Mouse (Mus musculus) MEL (cell line): ENCODE results near the gene Nap1l1. TPM values are rescaled to one million over a fixed set of nuclear protein-coding genes. Genes with fewer than 3 reads are reported as not detected.
A peak's percentile ranks its signal among the peaks of the same experiment; 100 is the strongest.

ENCODE experiments used
- DNase-seq: peaks from one replicate; pipeline ENCODE4 v3.0.0; 2011; ENCODE audit warnings: low read depth, low spot score
- H3K27ac ChIP-seq: 2 replicates; pipeline ENCODE4 v1.5.1; 2012; ENCODE audit warnings: low read depth, mild to moderate bottlenecking, control low read depth, low read length, moderate library complexity; ENCODE audit not compliant: control insufficient read depth
- H3K27me3 ChIP-seq, 2 experiments: fragments of 150-350 bp in 1 of 2; sonication (generic) in 1 of 2; 2 replicates each; pipeline ENCODE4 v1.6.1; 2012; ENCODE audit warnings: low read length in 2 of 2, mild to moderate bottlenecking in 2 of 2, improper control_type of control experiment in 1 of 2, moderate library complexity in 1 of 2; ENCODE audit not compliant: insufficient read depth in 2 of 2, control insufficient read depth in 1 of 2
- H3K36me3 ChIP-seq, 2 experiments: 2 replicates each; pipeline ENCODE4 v1.6.1; 2012 to 2014; ENCODE audit warnings: low read length in 2 of 2, improper control_type of control experiment in 1 of 2, inconsistent platforms in 1 of 2, mild to moderate bottlenecking in 1 of 2; ENCODE audit not compliant: insufficient read depth in 2 of 2, control insufficient read depth in 1 of 2
- H3K4me1 ChIP-seq, 2 experiments: fragments of 150-350 bp in 1 of 2; sonication (generic) in 1 of 2; 2 replicates each; pipeline ENCODE4 v1.6.1; 2012; ENCODE audit warnings: low read length in 2 of 2, improper control_type of control experiment in 1 of 2, mild to moderate bottlenecking in 1 of 2; ENCODE audit not compliant: insufficient read depth in 2 of 2, control insufficient read depth in 1 of 2
- H3K4me3 ChIP-seq, 2 experiments: fragments of 150-350 bp in 1 of 2; sonication (generic) in 1 of 2; 2 replicates each; pipeline ENCODE4 v1.5.1; 2012; ENCODE audit warnings: low read depth in 2 of 2, low read length in 2 of 2, mild to moderate bottlenecking in 2 of 2, moderate library complexity in 2 of 2, control low read depth in 1 of 2, improper control_type of control experiment in 1 of 2; ENCODE audit not compliant: control insufficient read depth in 1 of 2, insufficient read depth in 1 of 2
- H3K79me2 ChIP-seq: 2 replicates; pipeline ENCODE4 v1.6.1; 2012; ENCODE audit warnings: mild to moderate bottlenecking, low read length, moderate library complexity; ENCODE audit not compliant: control insufficient read depth, poor library complexity, insufficient read depth
- H3K9ac ChIP-seq: 2 replicates; pipeline ENCODE4 v1.6.1; 2012; ENCODE audit warnings: low read depth, mild to moderate bottlenecking, control low read depth, low read length, moderate library complexity; ENCODE audit not compliant: control insufficient read depth, poor library complexity, severe bottlenecking
- H3K9me3 ChIP-seq: fragments of 150-350 bp; sonication (generic); replicated peaks from 2 replicates; pipeline ENCODE4 v1.6.1; 2012; ENCODE audit warnings: mild to moderate bottlenecking, low read length, improper control_type of control experiment, moderate library complexity; ENCODE audit not compliant: insufficient read depth
- BHLHE40 ChIP-seq: IDR thresholded peaks from 2 replicates; pipeline ENCODE4 v1.6.1; 2012; ENCODE audit warnings: low read depth, mild to moderate bottlenecking, inconsistent platforms, low read length, improper control_type of control experiment, borderline replicate concordance
- CHD1 ChIP-seq: IDR thresholded peaks from 2 replicates; pipeline ENCODE4 v1.6.1; 2012; ENCODE audit warnings: low read depth, mild to moderate bottlenecking, inconsistent platforms, low read length, improper control_type of control experiment
- CHD2 ChIP-seq: IDR thresholded peaks from 2 replicates; pipeline ENCODE4 v1.6.1; 2011; ENCODE audit warnings: low read length, improper control_type of control experiment
- E2F4 ChIP-seq: IDR thresholded peaks from 2 replicates; pipeline ENCODE4 v1.6.1; 2011; ENCODE audit warnings: low read depth, low read length, improper control_type of control experiment, borderline replicate concordance
- ELF1 ChIP-seq: IDR thresholded peaks from 2 replicates; pipeline ENCODE4 v1.6.1; 2014; ENCODE audit warnings: low read depth, mild to moderate bottlenecking, inconsistent platforms, low read length, improper control_type of control experiment, moderate library complexity
- EP300 ChIP-seq, 2 experiments: IDR thresholded peaks; 2 replicates each; pipeline ENCODE4 v1.6.1; 2011; ENCODE audit warnings: improper control_type of control experiment in 2 of 2, low read length in 2 of 2, low read depth in 1 of 2, mild to moderate bottlenecking in 1 of 2
- ETS1 ChIP-seq: IDR thresholded peaks from 2 replicates; pipeline ENCODE4 v1.6.1; 2012; ENCODE audit warnings: low read depth, mild to moderate bottlenecking, inconsistent platforms, low read length, improper control_type of control experiment, moderate library complexity
- GATA1 ChIP-seq: IDR thresholded peaks from 2 replicates; pipeline ENCODE4 v1.6.1; 2011; ENCODE audit warnings: low read depth, low read length, improper control_type of control experiment
- HCFC1 ChIP-seq: IDR thresholded peaks from 2 replicates; pipeline ENCODE4 v1.6.1; 2012; ENCODE audit warnings: low read depth, mild to moderate bottlenecking, inconsistent platforms, low read length, improper control_type of control experiment, moderate library complexity
- JUND ChIP-seq: IDR thresholded peaks from 2 replicates; pipeline ENCODE4 v1.6.1; 2011; ENCODE audit warnings: low read depth, mild to moderate bottlenecking, improper control_type of control experiment, low read length
- KAT2A ChIP-seq: conservative IDR thresholded peaks from 2 replicates; pipeline ENCODE4 v1.6.1; 2012; ENCODE audit warnings: low read depth, low read length, improper control_type of control experiment, inconsistent platforms
- MXI1 ChIP-seq: IDR thresholded peaks from 2 replicates; pipeline ENCODE4 v1.6.1; 2011; ENCODE audit warnings: mild to moderate bottlenecking, low read depth, low read length, improper control_type of control experiment
- POLR2A ChIP-seq, 2 experiments: IDR thresholded peaks; 2 replicates each; pipeline ENCODE4 v1.6.1; 2011 to 2012; ENCODE audit warnings: low read length in 2 of 2, mild to moderate bottlenecking in 2 of 2, control low read depth in 1 of 2, improper control_type of control experiment in 1 of 2, low read depth in 1 of 2, moderate library complexity in 1 of 2; ENCODE audit not compliant: control insufficient read depth in 1 of 2, insufficient read depth in 1 of 2, poor library complexity in 1 of 2
- TBP ChIP-seq: IDR thresholded peaks from 2 replicates; pipeline ENCODE4 v1.8.0; 2011; ENCODE audit warnings: low read depth, low read length, improper control_type of control experiment
- UBTF ChIP-seq: IDR thresholded peaks from 2 replicates; pipeline ENCODE4 v1.6.1; 2012; ENCODE audit warnings: low read depth, mild to moderate bottlenecking, inconsistent platforms, low read length, improper control_type of control experiment, moderate library complexity, borderline replicate concordance; ENCODE audit not compliant: insufficient read depth
- USF1 ChIP-seq: IDR thresholded peaks from 2 replicates; pipeline ENCODE4 v1.6.1; 2014; ENCODE audit warnings: low read depth, mild to moderate bottlenecking, inconsistent platforms, low read length, improper control_type of control experiment, moderate library complexity
- ZC3H11A ChIP-seq: IDR thresholded peaks from 2 replicates; pipeline ENCODE4 v1.6.1; 2012; ENCODE audit warnings: low read depth, mild to moderate bottlenecking, inconsistent platforms, low read length, improper control_type of control experiment
- ZKSCAN1 ChIP-seq: IDR thresholded peaks from 2 replicates; pipeline ENCODE4 v1.6.1; 2012; ENCODE audit warnings: low read depth, mild to moderate bottlenecking, inconsistent platforms, low read length, improper control_type of control experiment, moderate library complexity
- polyA plus RNA-seq, 2 experiments: library from polyadenylated mRNA; stranded (reverse) in 1 of 2; unstranded in 1 of 2; fragments of >175 nt in 1 of 2; fragments of >200 nt in 1 of 2; gene quantifications; 2 replicates each; pipeline versions ENCODE4 v1.2.1 to v1.2.4; 2012; ENCODE audit warnings: low replicate concordance in 2 of 2, low read depth in 1 of 2; ENCODE audit not compliant: insufficient read length in 2 of 2, insufficient read depth in 1 of 2, missing spikeins in 1 of 2
- total RNA-seq: library from RNA; depleted of rRNA; stranded (reverse); fragments of 300-350 nt; gene quantifications from 2 replicates; pipeline ENCODE4 v1.2.3, GENCODE M21; 2012

The Nap1l1 gene
- total and polyA plus RNA-seq, 3 experiments: 183 to 591 (median 296) TPM

- Histone ChIP-seq H3K27ac (no peak overlapping the region), H3K9ac (no peak overlapping the region), H3K9me3 (no peaks in the 10 kb centered on the region), H3K4me1 (no peaks in the 10 kb centered on the region), H3K4me3 (no peak overlapping the region), H3K27me3 (no peaks in the 10 kb centered on the region), H3K79me2 (no peaks in the 10 kb centered on the region; the same call in 1 of the 2 replicates), H3K36me3 (peaks cover 0 to 4% of the 10 kb centered on the region in 2 experiments; a peak in 2 of 4 replicates)
- TF ChIP-seq E2F4 (no peak), CHD1 (no peak), ZKSCAN1 (no peak), TBP (no peak)
- DNase-seq: no peak
Observed at GRCm38 (mm10) chr10:111504606-111505005, 31.6 kb downstream of the Nap1l1 start.

GRCm38 (mm10) chr10:111505406-111505805 lies 32.4 kb downstream of the Nap1l1 start:
- no peaks in the 10 kb centered on the region for H3K27me3 ChIP-seq
- H3K27ac ChIP-seq: no peak overlapping the region
- H3K79me2 ChIP-seq: no peaks in the 10 kb centered on the region; the same call in 1 of the 2 replicates
- peak overlapping the region in 1 of 2 experiments; percentile 73; a peak in 2 of 4 replicates for H3K4me3 ChIP-seq
- TF ChIP-seq KAT2A: no peak
- TF ChIP-seq ETS1: no peak
- no peak for TF ChIP-seq MXI1
- no peak for TF ChIP-seq HCFC1
- no peak for TF ChIP-seq CHD2
- TF ChIP-seq BHLHE40: no peak
- no peak for TF ChIP-seq CHD1
- no peak for TF ChIP-seq ELF1
- TF ChIP-seq POLR2A (IDR thresholded peaks at IDR 0.05; ENCODE audit: control insufficient read depth in 1 of 2, insufficient read depth in 1 of 2, low read depth in 1 of 2, low read length in 2 of 2, poor library complexity in 1 of 2): no peak
- TF ChIP-seq JUND: no peak
- no peak for TF ChIP-seq GATA1
- TF ChIP-seq USF1: no peak
- no peak for TF ChIP-seq UBTF
- no peak for TF ChIP-seq EP300 (IDR thresholded peaks at IDR 0.05; ENCODE audit: low read depth in 1 of 2, low read length in 2 of 2)
- TF ChIP-seq ZKSCAN1: no peak
- TF ChIP-seq ZC3H11A: no peak
- peak overlapping the region; percentile 95 for H3K9ac ChIP-seq
- no peak for DNase-seq
- no peaks in the 10 kb centered on the region for H3K4me1 ChIP-seq
- no peaks in the 10 kb centered on the region for H3K9me3 ChIP-seq
- H3K36me3 ChIP-seq: peaks cover 0 to 4% of the 10 kb centered on the region in 2 experiments; a peak in 2 of 4 replicates
